Mouse (Mus musculus): ENCODE measurements around the gene 2210016F16Rik. TPM values are rescaled to one million over a fixed set of nuclear protein-coding genes. Genes with fewer than 3 reads are reported as not detected.

Gene 2210016F16Rik
- 0.42 and 0.51 TPM in 2 replicates for total RNA-seq (2012; rRNA removed)
- total RNA-seq (2014; rRNA removed), result 0.12 TPM in 1 of 2 replicates, not detected in the other
- polyA plus RNA-seq (2012; ENCODE audit: insufficient read length, low read depth), result 4.7 and 5.3 TPM in 2 replicates

DNA sequence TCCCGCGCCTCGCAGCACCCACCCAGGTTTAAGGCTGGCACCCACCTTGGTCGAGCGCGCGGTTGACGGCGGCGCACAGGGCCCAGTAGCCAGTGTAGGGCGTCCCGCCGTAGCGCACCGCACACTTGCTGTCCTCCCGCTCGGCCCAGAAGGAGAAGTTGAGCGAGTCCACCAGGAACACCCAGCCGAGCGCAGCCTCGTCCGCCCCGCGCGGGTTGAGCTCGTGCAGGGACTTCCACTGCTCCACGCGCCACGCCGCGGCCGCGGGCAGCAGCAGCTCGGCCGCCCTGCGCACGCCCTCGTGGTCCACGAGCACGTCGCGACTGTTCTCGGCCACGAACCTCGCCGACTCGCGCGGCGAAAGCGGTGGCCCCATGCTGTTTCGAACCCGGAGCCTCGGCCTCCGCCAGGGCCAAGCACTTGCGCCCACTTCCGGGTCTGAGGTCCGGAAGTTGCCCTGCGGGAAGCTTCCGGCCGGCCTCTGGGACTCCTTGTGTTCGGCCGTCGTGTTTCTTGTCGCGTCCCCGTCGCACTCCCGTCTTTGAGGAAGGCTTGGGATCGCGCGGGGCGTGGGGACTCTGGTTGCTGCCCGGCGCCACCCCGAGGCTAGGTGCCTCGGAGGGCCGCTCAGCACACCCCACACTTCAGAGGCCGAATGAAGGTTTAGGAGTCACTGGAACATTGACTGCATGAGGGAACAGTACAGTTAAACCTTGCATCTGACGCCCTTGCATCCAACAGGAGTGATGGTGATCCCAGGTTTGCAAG, at the start of gene 2210016F16Rik:
TSS of gene 2210016F16Rik (minus strand) at position 447 of the 768 bp plus-strand sequence.
- H3K27ac ChIP-seq (ENCODE audit: insufficient read depth, low read depth), result no peak within 1 kb of the TSS
- no peak for DNase-seq (ENCODE audit: extremely low read depth)
- no peak within 1 kb of the TSS for H3K9ac ChIP-seq (ENCODE audit: insufficient read depth, low read depth)
- H3K4me2 ChIP-seq (ENCODE audit: insufficient read depth, low read depth, poor library complexity, severe bottlenecking), result no peak within 1 kb of the TSS
- in situ Hi-C loops (cut with MboI; ENCODE audit: low pct_ligation_motif_present, low pct_unique_long_range_greater_than_20kb, low sequenced_read_pairs) (loop anchor here (10.0 to 25.0 kb wide), 3 partner anchors 148 to 230 kb away; partner anchors contain the start of gene Idnk), dilution Hi-C loops (cut with MboI; ENCODE audit: extremely low pct_ligation_motif_present, extremely low pct_unique_long_range_greater_than_20kb, low sequenced_read_pairs) (no loop called here)
- peak within 1 kb of the TSS in 1 of 3 experiments; percentile 32 for H3K4me3 ChIP-seq (replicated peaks in 1 of 3; ENCODE audit: low read depth in 2 of 3, low read length in 2 of 3, poor library complexity in 1 of 3)
- TF ChIP-seq ELF1 (IDR thresholded peaks at IDR 0.05; ENCODE audit: low read depth, low read length), result no peak
- no peak for TF ChIP-seq NELFE (IDR thresholded peaks at IDR 0.05; ENCODE audit: low read depth, low read length)
- no peak for TF ChIP-seq HCFC1 (IDR thresholded peaks at IDR 0.05; ENCODE audit: low read depth, low read length)
- no peak for TF ChIP-seq SIN3A (IDR thresholded peaks at IDR 0.05; ENCODE audit: low read length)
- TF ChIP-seq BHLHE40 (IDR thresholded peaks at IDR 0.05; ENCODE audit: low read depth, low read length), result no peak
- no peak for TF ChIP-seq EP300 (IDR thresholded peaks at IDR 0.05; ENCODE audit: low read length)
- TF ChIP-seq JUND (conservative IDR thresholded peaks at IDR 0.05; ENCODE audit: low read depth, low read length), result no peak
- TF ChIP-seq GABPA (IDR thresholded peaks at IDR 0.05; ENCODE audit: insufficient replicate concordance, low read depth, low read length), result no peak
- no peak for TF ChIP-seq ZMIZ1 (IDR thresholded peaks at IDR 0.05; ENCODE audit: low read depth, low read length)
- H3K36me3 ChIP-seq (replicated peaks in 1 of 2; ENCODE audit: control insufficient read depth in 1 of 2, insufficient read depth in 1 of 2, low read length in 1 of 2), result peaks cover 4 to 36% of the 10 kb centered on the region in 2 experiments
- H3K4me1 ChIP-seq (ENCODE audit: control insufficient read depth in 1 of 2, insufficient read depth in 2 of 2), result no peaks in the 10 kb centered on the region; a peak in 1 of 4 replicates
- no peaks in the 10 kb centered on the region for H3K27me3 ChIP-seq (replicated peaks)
- peaks cover 3% of the 10 kb centered on the region for H3K9me3 ChIP-seq (replicated peaks; ENCODE audit: low read length)
- no peaks in the 10 kb centered on the region for H3K79me2 ChIP-seq (replicated peaks; ENCODE audit: control insufficient read depth, extremely low read depth, insufficient read depth, poor library complexity, severe bottlenecking)

DNA sequence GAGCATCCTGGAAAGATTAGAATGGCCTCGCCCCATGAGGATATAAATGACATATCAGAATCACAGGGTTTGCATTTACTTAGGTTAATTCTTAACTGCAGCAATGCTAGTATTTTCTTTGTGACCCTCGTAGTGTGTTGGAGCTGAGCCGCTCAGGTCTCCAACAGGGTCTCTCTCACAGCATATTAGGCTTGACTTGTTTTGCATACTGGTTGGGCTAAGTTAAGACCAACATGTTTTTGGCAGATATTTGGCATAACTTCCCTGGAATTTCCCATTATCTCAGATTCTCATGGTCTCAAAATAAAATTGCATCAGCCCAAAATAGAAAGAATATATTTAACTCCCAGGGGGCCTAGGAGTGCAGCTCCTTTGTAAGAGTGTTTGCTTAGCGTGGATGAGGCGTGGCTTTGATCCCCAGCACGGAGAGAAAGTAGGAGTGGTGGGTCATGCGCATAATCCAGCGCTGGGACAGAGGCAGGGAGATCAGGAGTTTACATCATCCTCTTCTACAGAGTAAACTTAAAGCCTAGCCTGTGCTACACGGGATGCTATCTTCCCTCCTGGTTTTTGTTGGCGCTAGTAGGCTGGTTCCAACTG, 38.1 kb upstream of the 2210016F16Rik start:
- H3K9me3 ChIP-seq (replicated peaks; ENCODE audit: low read length), result no peaks in the 10 kb centered on the region
- no peaks in the 10 kb centered on the region for H3K36me3 ChIP-seq (replicated peaks in 1 of 2; ENCODE audit: control insufficient read depth in 1 of 2, insufficient read depth in 1 of 2, low read length in 1 of 2)
- H3K27me3 ChIP-seq (replicated peaks), result peaks cover 22% of the 10 kb centered on the region
- no peaks in the 10 kb centered on the region for H3K79me2 ChIP-seq (replicated peaks; ENCODE audit: control insufficient read depth, extremely low read depth, insufficient read depth, poor library complexity, severe bottlenecking)
- TF ChIP-seq ZKSCAN1 (IDR thresholded peaks at IDR 0.05; ENCODE audit: borderline replicate concordance, low read depth, low read length) (no peak), RCOR1 (conservative IDR thresholded peaks at IDR 0.05; ENCODE audit: low read depth, low read length) (no peak), USF2 (conservative IDR thresholded peaks at IDR 0.05; ENCODE audit: low read depth, low read length) (no peak), JUN (IDR thresholded peaks at IDR 0.05; ENCODE audit: insufficient read depth, low read depth, low read length) (no peak), ELF1 (IDR thresholded peaks at IDR 0.05; ENCODE audit: low read depth, low read length) (no peak), CHD2 (IDR thresholded peaks at IDR 0.05; ENCODE audit: low read length) (no peak), CTCF (conservative IDR thresholded peaks at IDR 0.05 in 1 of 2, IDR thresholded peaks at IDR 0.05 in 1 of 2; ENCODE audit: low read depth in 2 of 2, low read length in 2 of 2) (no peak), MYC (IDR thresholded peaks at IDR 0.05; ENCODE audit: low read depth, low read length) (no peak), USF1 (IDR thresholded peaks at IDR 0.05; ENCODE audit: low read depth, low read length) (no peak), ZC3H11A (IDR thresholded peaks at IDR 0.05; ENCODE audit: low read depth, low read length) (no peak), MEF2A (IDR thresholded peaks at IDR 0.05; ENCODE audit: borderline replicate concordance, low read depth, low read length) (no peak), SIN3A (IDR thresholded peaks at IDR 0.05; ENCODE audit: low read length) (no peak), MAFK (IDR thresholded peaks at IDR 0.05; ENCODE audit: insufficient replicate concordance, low read length) (no peak), MAZ (IDR thresholded peaks at IDR 0.05; ENCODE audit: low read depth, low read length) (no peak), GABPA (IDR thresholded peaks at IDR 0.05; ENCODE audit: insufficient replicate concordance, low read depth, low read length) (no peak), CHD1 (IDR thresholded peaks at IDR 0.05; ENCODE audit: low read depth, low read length) (no peak), TBP (conservative IDR thresholded peaks at IDR 0.05; ENCODE audit: low read depth, low read length) (no peak), POLR2AphosphoS2 (IDR thresholded peaks at IDR 0.05; ENCODE audit: low read depth, low read length) (no peak), NRF1 (IDR thresholded peaks at IDR 0.05; ENCODE audit: low read depth, low read length) (no peak)
- H3K9ac ChIP-seq (ENCODE audit: insufficient read depth, low read depth), result no peak overlapping the region
- dilution Hi-C loops (cut with MboI; ENCODE audit: extremely low pct_ligation_motif_present, extremely low pct_unique_long_range_greater_than_20kb, low sequenced_read_pairs) (no loop called here), in situ Hi-C loops (cut with MboI; ENCODE audit: low pct_ligation_motif_present, low pct_unique_long_range_greater_than_20kb, low sequenced_read_pairs) (no loop called here)
- peaks cover 3 to 12% of the 10 kb centered on the region in 2 experiments; a peak in 3 of 4 replicates for H3K4me1 ChIP-seq (ENCODE audit: control insufficient read depth in 1 of 2, insufficient read depth in 2 of 2)
- no peak overlapping the region for H3K4me2 ChIP-seq (ENCODE audit: insufficient read depth, low read depth, poor library complexity, severe bottlenecking)
- no peak overlapping the region for H3K27ac ChIP-seq (ENCODE audit: insufficient read depth, low read depth)
- no peak overlapping the region for H3K4me3 ChIP-seq (replicated peaks in 1 of 3; ENCODE audit: low read depth in 2 of 3, low read length in 2 of 3, poor library complexity in 1 of 3)
- DNase-seq (ENCODE audit: extremely low read depth), result no peak
